Mouse (Mus musculus): ENCODE data around the gene Nck1. TPM values are rescaled to one million over a fixed set of nuclear protein-coding genes. Genes with fewer than 3 reads are reported as not detected.

The Nck1 gene
- total RNA-seq (2021): 10 to 100 TPM; 37.0 to 45.2 TPM
- long read RNA-seq, experiment 1, full-length matches to known transcripts: 15 of 21 reads
- long read RNA-seq, experiment 1, partial matches to known transcripts: 4 of 21 reads
- long read RNA-seq, experiment 1, other reads (novel, unspliced or antisense): 2 of 21 reads
- long read RNA-seq, experiment 2, full-length matches to known transcripts: 6 of 8 reads
- long read RNA-seq, experiment 2, partial matches to known transcripts: 0 of 8 reads
- long read RNA-seq, experiment 2, other reads (novel, unspliced or antisense): 2 of 8 reads

DNA sequence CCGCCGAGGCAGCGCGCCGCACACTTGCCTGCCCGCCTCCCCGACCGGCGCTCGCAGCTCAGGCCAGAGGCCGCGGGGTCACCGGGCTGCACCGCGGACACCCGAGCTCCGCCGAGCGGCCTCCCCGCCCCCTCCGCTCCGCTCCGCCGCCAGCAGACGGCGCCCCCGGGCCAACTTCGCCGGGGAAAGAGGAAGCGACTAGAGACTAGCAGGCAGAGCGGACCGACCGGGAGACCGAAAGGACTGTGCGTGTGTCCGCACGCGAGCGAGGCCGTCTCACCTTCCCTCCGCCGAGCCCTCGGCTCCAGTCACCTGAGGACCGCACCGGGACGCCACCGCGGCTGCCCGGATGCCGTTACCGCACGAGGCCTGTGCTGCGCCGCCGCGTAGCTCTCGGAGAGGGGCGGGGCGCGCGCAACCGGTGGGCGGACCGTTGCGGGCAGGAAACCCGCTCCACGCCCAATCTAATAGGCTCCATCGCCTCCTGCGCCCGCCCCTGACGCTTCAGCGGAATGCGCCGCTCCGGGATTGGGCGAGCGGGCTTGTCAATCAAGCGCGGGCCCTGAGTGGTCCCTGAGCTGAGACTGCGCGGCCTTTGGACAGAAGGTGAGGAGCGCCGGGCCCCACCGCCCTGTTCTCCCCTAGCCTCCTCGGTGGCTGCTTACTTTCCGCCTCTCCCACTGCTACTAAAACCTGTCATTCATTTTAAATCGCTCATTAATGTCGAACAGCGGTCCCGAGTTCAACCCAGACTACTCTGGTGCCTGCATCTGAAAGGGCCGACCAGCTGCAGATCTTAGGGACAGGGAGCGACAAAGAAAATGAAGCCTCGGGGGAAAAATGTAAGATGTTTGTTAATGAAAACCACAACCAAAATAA, at the start of gene Nck1:
Gene Nck1 (minus strand): TSS at position 420 of the 879 bp plus-strand sequence.
- peak; percentile 99 to 100 for DNase-seq

DNA sequence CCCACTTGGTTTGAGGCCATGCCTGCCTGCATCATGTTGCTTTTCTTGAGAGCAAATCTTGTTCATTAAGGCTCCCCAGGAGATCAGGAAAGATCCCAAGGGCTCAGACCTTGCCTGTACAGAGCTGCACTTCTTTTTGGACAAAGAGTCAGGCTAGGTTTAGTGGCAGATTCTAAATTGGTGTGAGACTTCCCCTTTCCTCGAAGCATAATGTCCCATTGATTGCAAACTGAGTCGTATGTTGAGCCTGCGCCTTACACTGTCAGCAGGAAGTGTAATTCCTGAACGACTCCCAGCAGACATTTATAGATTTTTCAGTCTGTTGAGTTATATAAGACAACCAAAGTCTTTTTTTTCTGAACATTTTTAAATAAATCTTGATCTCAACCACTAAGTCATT, 44.5 kb upstream of the Nck1 start:
- DNase-seq: no peak

DNA sequence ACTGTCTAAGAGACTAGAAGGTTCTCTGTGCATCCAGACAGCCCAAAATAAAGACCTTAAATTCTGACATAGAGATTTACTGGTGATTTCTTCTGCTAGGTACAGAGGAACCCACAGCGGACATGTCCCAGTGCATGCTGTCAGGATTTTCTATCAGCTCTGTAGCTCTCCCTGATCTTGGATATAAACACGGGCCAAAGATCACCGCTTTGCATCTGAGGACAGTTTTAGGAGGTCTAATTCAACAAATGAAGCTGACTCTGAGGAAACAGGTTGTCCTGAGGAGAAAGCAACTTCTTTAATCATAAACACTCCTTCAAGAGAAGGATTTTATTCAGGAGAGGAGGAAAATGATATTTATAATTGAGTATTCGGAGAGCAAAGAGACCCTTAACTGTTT, 38.1 kb upstream of the Nck1 start:
- no peak for DNase-seq

DNA sequence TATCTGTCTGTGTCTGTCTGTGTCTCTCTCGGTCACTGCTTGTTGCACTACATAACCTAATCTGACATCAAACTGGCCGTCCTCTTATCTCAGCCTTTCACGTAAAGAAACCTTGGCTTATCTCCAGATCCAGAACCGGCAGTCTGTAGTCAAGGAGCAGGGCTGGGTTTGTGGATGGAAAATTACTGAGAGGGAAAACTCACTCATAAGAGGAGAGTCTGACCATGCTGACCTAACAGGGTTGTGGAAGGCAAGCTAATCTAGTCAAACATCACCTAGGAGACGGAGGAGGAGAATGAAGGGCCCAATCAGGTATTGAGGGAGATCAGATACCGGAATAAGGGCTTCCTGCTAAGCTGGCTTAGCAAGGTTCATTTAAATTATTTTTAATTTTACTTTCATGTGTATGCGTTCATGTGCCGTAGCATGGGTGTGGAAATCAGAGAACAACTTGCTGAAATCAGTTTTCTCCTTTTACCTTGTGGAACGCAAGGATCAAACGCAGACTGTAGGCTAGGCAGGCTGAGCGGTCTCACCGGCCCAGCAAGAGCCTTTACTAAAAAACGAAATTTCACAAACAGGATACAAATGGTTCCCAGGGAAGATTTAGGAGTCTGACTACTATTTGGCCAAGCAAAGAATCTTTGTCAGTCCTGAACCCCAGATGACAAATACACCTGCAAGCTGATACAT, 37.1 kb upstream of the Nck1 start:
- DNase-seq: no peak

DNA sequence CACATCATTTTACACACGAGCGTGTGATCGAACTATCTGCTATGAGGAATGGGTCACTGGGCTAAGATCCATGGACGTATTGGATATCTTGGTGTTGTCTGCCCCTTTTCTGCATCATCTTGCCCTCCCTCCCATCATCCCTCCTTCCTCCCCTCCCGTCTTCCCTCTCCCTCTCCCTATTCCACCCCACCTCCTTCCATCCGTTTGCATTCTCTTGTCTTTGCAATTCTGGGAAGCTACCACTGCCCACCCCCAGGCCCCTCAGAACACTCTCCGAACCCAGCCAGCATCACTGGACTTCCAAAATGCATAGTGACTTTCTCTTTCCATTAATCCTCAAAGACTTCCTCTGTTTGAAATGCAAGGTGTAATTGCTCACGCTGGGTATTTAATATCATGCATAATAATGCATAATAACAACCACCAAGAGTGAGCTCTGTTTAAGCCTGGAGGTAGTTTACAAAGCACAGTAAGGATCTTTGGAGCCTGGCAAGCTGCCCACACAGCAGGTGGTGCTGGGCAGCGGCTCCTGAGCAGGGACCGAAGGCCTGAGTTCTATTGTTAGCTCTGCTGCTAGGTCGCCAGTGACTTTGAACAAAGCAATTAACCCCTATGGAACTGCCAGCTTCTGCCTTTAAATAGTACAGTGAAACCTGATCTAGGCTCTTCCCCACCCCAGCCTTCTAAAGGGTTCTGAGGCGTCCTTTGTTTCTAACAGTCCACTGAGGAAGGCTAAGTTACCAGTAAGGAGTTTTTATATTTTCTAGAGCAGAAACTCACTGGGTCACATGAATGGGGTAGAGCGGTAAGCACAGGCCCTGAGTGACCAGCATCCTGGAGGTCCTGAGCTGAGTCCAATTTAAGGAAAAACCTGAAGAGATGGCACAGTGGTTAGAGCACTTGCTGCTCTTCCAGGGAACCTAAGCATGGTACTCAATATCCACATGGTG, 35.9 kb upstream of the Nck1 start:
- DNase-seq: peak; percentile 56 to 70

DNA sequence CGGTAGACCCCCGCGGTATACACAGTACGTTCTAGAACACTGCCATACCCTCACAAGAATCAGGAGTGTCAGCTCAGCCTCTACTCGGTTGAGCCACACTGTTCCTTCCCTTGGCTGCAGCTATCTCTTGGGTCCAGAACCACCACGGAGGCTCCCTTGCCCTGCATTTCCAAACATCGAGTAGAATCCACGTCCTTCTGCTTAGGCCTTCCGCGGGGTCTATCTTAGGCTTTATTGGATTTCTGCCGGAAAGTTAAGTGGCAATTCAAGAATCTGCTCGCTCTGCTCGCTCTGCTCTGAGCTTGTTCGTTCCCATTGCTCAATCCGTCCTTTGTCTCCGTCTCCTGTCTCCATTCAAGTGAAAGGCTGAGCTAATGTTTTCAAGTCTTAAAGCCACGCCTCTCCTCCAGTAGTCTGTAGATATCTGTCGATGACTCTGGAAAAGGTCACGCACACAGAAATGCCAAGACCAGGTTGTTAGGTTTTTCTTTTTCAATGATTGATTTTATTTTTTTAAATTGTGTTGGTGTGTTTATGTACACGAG, 34.3 kb upstream of the Nck1 start:
- DNase-seq: no peak

DNA sequence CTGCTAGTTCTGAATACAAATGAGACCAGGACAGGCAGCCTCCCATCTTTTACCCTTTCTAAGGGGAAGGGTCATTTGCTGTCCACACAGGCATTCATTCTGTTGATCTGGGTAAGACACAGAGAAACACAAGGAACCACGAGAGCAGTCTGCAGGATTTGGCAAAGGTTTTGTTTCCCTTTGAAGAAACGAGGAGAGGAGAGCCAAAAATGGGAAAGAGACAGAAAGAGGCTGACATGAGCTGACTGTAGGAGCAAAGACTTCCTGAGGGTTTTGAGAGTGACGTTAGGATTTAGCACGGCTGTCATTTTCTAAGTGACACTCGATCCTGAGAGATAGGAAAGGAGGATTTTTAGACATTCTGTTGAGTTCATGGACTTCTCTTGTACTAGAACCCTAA, 28.0 kb upstream of the Nck1 start:
- DNase-seq: no peak

DNA sequence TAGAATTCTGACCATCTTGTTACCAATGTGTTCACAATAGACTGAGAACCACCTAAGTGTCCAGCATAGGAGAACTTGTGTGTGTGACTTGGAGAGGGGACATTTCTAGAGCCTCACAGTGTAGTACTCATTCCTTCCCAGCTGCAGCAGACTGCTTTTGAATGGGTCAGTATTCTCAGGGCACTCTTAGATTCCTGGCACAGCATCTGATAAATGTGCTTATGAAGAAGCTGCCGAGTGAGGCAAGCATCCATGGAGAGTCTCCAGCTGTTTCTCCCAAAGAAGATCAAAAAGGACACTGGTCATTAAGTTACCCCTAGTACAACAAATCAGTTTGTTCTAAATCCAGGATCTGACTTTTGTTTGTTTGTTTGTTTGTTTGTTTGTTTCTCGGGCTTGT, 27.4 kb upstream of the Nck1 start:
- DNase-seq: no peak

DNA sequence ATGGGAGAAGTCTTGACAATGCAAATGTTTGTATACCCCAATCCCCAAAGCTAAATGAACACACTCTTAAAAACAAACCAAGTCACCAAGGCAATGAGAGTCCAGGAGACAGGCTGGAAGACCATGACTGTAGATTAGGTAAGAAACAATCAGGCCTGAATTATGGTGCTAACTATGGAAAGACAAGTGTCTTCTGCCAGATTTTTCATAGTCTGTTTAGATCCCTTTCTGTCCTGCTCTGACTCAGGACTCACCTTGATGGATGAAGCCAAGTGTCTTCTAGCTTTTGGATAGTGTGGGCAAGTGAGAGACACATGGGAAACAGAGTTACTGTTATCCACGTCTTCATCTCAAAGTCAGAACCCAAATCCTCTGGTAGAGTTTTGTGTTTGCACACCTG, 25.6 kb upstream of the Nck1 start:
- DNase-seq: no peak

DNA sequence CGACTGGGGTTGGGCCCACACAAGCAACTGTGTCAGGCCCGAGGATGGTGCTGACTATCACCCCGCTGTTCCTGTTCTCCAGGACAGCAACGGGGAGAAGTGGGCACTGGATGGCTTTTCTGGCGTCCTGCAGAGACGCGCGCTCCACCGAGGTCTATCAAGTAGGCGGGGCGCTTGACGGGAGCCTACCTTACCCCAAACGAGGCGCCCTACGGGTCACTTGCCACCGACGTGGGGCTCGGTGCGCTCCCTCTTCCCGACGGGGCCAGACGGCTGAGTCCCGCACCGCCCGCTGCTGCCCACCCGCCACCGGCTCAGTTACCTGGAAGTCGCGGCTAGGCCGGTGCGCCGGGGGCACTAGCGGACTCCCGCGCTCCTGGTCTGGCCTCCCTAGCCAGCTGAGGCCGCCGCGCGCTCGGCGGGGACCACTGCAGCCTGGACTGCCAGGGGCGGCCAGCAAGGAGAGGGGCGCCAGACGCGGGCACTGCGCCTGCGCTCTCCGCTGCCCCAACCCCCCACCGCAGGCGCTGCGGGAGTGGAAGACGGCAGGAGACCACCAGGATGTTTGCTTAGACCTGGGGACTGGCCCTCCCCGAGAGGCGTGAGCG, 24.8 kb upstream of the Nck1 start, which contains the start of gene Slc35g2:
Gene Slc35g2 (minus strand): TSS at position 465 of the 608 bp plus-strand sequence.
- peak; percentile 15 to 45 for DNase-seq

DNA sequence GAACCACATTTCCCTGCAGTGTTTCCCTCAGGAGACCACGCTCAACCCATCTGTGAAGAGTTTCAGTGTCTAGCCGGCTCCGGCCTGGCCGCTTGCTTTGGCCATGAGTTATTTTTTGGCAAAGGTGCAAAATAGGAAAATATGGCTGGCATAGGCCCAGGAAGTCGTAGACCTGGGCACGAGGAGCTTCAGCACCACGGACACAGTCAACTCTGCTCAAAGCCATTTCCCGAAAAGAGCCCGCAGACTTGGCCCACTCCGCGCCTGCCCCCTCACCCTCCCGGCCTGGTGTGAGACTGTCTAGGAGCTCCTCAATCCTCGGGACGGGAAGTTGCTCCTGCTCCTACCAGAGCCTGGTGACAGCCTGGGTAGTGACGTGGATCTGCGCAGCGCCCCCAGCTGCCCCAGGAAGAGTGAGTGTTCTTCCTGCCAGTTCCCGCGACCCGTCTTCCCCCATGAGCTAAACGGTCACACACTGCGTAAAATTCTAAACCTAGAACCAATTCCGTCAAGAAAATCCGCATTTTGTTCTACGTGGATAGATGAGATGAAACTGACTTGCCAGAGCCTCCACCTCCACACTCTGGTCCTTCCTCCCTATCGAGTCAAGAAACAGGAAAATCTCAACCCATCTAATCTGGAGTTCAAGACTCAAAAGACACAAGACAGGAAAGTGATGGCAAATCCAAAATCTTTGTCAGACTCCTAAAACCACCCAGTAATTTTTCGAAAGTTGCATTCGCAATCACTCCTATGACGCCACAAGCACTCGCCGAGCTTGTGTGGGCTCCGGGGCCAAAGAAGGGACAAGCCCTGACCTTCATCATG, 24.1 kb upstream of the Nck1 start:
- DNase-seq: peak; percentile 48 to 62

DNA sequence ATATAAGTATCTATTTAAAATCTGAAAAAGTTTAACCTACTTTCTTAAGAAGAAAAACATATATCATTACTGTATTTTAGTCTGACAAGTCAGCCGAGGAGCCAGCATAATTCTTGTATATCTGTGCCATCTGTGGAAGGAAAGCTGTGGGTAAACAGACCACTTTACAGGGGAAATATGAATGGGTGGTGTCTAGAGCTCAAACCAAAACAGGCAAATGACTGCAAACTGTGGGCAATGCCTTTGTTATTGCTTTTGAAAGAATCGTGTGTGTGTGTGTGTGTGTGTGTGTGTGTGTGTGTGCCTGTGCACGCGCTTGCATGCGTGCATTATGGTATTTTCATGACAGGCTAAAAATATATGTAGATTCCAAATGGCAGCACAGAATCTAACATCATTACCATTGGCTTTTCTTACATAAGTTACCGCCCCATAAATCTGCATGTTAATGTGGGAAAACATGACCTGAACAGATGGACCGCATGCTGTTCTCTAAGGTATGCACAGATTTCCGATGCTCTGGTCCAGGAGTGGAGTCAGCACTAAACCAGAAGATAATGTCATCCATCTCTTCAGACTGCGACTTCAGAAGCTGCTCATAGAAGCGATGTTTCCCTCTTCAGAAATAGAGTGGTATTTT, 14.4 kb upstream of the Nck1 start:
- DNase-seq: no peak

DNA sequence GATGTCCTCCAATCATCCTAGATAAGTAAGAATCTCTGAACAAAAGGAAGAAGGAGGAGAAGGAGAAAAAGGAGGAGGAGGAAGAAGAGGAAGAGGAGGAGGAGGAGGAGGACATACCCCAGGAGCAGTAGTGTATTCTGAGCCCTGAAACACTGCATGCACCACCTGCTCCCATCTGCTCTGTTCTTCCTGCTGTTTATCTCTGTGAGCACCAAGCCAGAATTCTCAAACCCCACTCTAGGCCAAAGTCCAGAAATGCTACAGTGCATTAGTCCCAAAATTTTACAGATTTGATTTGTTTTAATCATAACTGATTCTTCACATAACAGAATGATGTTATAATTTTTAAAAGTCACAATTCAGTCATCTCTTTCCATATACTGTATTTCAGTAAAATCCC, 13.1 kb upstream of the Nck1 start:
- no peak for DNase-seq

DNA sequence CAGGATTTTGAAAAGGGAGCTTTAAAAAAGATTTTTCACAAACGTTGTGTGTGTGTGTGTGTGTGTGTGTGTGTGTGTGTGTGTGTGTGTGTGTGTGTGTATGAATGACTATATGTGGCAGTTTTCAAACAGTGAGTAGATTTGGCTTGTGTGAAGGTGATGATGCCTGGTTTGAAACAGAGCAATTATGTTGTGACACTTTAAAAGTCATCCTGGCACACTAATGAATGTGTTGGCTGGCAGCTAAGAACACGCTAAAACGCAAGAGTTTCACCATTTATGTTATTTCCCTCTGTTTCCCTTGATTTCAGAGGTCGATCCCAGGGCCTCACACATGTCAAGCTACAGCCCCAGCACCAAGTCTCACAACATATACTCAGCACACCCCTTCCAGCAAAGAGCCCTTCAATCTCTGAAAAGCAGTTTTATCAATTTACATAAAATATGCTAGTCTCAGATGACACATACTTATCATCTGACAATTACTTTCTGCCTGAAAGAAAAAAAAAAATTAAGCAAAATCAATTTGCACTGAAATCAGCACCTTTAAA, 12.2 kb upstream of the Nck1 start:
- DNase-seq: no peak

DNA sequence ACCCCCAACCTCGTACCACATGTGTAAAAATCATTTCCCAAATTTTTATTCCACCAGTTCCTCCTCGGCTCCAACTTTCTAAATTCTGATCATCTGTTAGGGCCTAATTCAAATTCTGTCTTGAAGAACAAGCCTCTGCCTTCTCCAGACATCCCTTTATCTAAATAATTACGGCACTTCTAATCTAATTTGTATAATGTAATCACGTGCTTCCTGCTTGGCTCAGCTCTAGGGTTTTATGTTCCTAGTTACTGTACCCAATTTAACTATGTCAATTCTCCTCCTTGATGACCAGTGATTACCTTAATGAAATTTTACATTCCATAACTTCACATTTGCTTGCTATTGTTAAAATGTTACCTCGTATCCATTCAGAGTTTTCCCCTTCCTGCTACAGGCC, 9.8 kb upstream of the Nck1 start:
- DNase-seq: no peak

DNA sequence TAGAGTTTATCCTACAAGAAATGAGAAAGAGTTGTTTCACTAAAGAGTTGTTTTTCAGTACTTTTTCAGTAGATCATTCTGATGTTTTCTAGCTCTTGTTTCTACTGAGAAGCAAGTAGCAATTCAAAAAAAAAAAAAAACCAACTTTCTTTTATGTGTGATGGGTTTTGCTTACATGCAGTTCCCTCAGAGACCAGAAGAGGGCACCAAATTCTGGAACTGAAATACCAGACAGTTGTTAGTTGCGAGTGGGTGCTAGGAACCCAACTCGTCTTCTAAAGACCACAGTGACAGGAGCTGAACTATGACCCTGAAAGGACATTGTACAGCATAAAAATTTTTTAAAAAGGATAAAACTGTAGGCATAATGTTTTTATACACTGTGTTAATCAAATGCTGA, 2.4 kb upstream of the Nck1 start:
- no peak for DNase-seq

DNA sequence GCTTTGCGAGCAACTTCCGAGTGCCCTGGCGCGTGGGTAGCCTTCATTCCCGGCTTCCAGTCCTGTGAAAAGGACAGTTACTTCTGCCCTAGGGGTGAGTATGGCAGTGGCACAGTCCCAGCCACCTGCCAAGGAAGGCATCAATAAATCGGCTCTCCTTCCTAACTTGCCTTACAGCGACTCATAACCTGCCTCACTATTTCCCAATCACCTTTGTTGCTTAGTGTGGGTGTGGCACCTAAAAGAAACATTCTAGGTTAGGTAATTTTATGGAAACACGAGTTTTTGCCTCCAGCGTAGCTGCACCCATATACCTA, 618 bp upstream of the Nck1 start:
- DNase-seq: no peak

DNA sequence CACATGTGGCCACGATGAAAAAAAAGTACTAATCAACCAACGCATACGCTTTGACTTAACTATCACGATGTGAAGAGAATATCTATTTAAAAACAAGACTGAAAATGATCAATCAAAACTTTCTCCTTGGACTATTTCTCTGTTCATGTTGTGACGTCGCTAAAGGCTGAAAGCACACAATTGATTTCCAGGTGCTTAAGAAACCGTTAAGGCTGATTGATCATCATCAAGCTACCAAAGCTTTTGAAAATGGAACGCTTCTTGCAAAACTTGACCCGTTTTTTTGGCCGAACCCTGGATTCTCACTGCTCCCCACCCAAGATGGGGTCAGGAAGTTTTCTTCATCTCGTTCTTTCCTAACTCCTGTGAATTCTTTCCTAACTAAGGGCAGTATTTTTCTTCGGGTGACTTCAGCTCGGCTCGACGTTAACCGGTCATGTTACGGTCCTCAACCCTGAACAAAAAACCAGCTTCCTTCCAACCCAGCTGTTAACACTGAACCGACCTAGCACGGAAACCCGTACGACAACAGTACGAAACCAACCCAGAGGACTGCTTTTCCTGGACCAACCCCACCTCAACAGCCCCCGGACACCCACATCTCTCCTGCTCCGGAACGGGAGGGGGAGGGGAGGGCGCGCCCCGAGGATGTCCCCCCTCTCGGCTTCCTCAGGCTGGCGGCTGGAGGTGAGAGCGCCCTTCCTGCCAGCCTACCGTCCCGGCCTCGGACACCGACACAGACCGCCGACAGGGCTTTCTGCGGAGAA, 803 bp downstream of the Nck1 start:
- peak; percentile 82 to 86 for DNase-seq

All from heart, adult 18-20 months (tissue).